Mouse (Mus musculus) c-Kit-positive CD71-positive TER-119-positive erythroid progenitor cells, embryonic 14.5 days (primary cell): ENCODE data around the gene Lrrc8c.

Source experiments
- DNase-seq: peaks from one replicate; pipeline ENCODE4 v3.0.0-alpha.2; 2013; ENCODE audit warnings: low spot score

Lrrc8c gene

GRCm38 (mm10) chr5:105519096-105519975 is at the start of gene Lrrc8c:
TSS of gene Lrrc8c (plus strand) at chr5:105519388.
- DNase-seq: peak; percentile 67

GRCm38 (mm10) chr5:105472983-105473705 is 46.0 kb upstream of the Lrrc8c start:
- DNase-seq: no peak

- DNase-seq: no peak
Observed at GRCm38 (mm10) chr5:105477527-105477926, 41.7 kb upstream of the Lrrc8c start.

- DNase-seq: no peak
Observed at GRCm38 (mm10) chr5:105479673-105480072, 39.5 kb upstream of the Lrrc8c start.

GRCm38 (mm10) chr5:105480561-105480960 is 38.6 kb upstream of the Lrrc8c start:
- no peak for DNase-seq

- DNase-seq: no peak
Observed at GRCm38 (mm10) chr5:105483632-105484031, 35.6 kb upstream of the Lrrc8c start.

- DNase-seq: no peak
Observed at GRCm38 (mm10) chr5:105484247-105484646, 34.9 kb upstream of the Lrrc8c start.

- DNase-seq: no peak
Observed at GRCm38 (mm10) chr5:105484891-105485290, 34.3 kb upstream of the Lrrc8c start.

GRCm38 (mm10) chr5:105490211-105490610 is 29.0 kb upstream of the Lrrc8c start:
- no peak for DNase-seq

- DNase-seq: no peak
Observed at GRCm38 (mm10) chr5:105491389-105491788, 27.8 kb upstream of the Lrrc8c start.

- peak; percentile 24 for DNase-seq
Observed at GRCm38 (mm10) chr5:105492367-105493246, 26.6 kb upstream of the Lrrc8c start.

- DNase-seq: no peak
Observed at GRCm38 (mm10) chr5:105493377-105493776, 25.8 kb upstream of the Lrrc8c start.

GRCm38 (mm10) chr5:105494246-105494917 is 24.8 kb upstream of the Lrrc8c start:
- no peak for DNase-seq

GRCm38 (mm10) chr5:105494918-105495901 is 24.0 kb upstream of the Lrrc8c start:
- peak; percentile 73 for DNase-seq

- no peak for DNase-seq
Observed at GRCm38 (mm10) chr5:105496133-105496532, 23.1 kb upstream of the Lrrc8c start.

- no peak for DNase-seq
Observed at GRCm38 (mm10) chr5:105496586-105496985, 22.6 kb upstream of the Lrrc8c start.

GRCm38 (mm10) chr5:105498429-105499000 is 20.7 kb upstream of the Lrrc8c start:
- DNase-seq: no peak

- peak; percentile 21 for DNase-seq
Observed at GRCm38 (mm10) chr5:105499396-105499795, 19.8 kb upstream of the Lrrc8c start.

- no peak for DNase-seq
Observed at GRCm38 (mm10) chr5:105500132-105501121, 18.8 kb upstream of the Lrrc8c start.
